Mouse (Mus musculus) CH12.LX (cell line): ENCODE measurements around the gene Eps8l3. TPM values are rescaled to one million over a fixed set of nuclear protein-coding genes. Genes with fewer than 3 reads are reported as not detected.

Source experiments
- DNase-seq: peaks from one replicate; pipeline ENCODE4 v3.0.0-alpha.2; 2013; ENCODE audit errors: extremely low read depth
- H3K27ac ChIP-seq: 2 replicates; pipeline ENCODE4 v1.5.1; 2012; ENCODE audit warnings: low read depth, mild to moderate bottlenecking, control low read depth, moderate library complexity; ENCODE audit not compliant: insufficient read depth
- H3K27me3 ChIP-seq: replicated peaks from 2 replicates; pipeline ENCODE3; 2012; ENCODE audit warnings: inconsistent platforms
- H3K36me3 ChIP-seq, 2 experiments: replicated peaks in 1 of 2; 2 replicates each; pipeline versions ENCODE3 to v1.6.1; 2012; ENCODE audit warnings: inconsistent platforms in 1 of 2, low read length in 1 of 2, mild to moderate bottlenecking in 1 of 2, mixed read lengths in 1 of 2, moderate library complexity in 1 of 2; ENCODE audit not compliant: control insufficient read depth in 1 of 2, insufficient read depth in 1 of 2
- H3K4me1 ChIP-seq, 2 experiments: 2 replicates each; pipeline ENCODE4 v1.6.1; 2012; ENCODE audit warnings: inconsistent platforms in 1 of 2, moderate library complexity in 1 of 2; ENCODE audit not compliant: insufficient read depth in 2 of 2, control insufficient read depth in 1 of 2
- H3K4me2 ChIP-seq: 2 replicates; pipeline ENCODE4 v1.6.1; 2012; ENCODE audit warnings: low read depth, mild to moderate bottlenecking, control low read depth; ENCODE audit not compliant: poor library complexity, insufficient read depth, severe bottlenecking
- H3K4me3 ChIP-seq, 3 experiments: fragments of 150-350 bp in 1 of 3; sonication (generic) in 1 of 3; replicated peaks in 1 of 3; 2 replicates each; pipeline versions ENCODE3 to v1.5.1; 2011 to 2012; ENCODE audit warnings: low read depth in 2 of 3, low read length in 2 of 3, mild to moderate bottlenecking in 2 of 3, moderate library complexity in 2 of 3, control low read depth in 1 of 3, improper control_type of control experiment in 1 of 3, inconsistent platforms in 1 of 3, mixed read lengths in 1 of 3; ENCODE audit not compliant: poor library complexity in 1 of 3
- H3K79me2 ChIP-seq: replicated peaks from 2 replicates; pipeline ENCODE4 v1.6.1; 2012; ENCODE audit warnings: mild to moderate bottlenecking, moderate library complexity; ENCODE audit not compliant: control insufficient read depth, poor library complexity, insufficient read depth, severe bottlenecking; ENCODE audit errors: extremely low read depth
- H3K9ac ChIP-seq: 2 replicates; pipeline ENCODE4 v1.6.1; 2012; ENCODE audit warnings: low read depth, mild to moderate bottlenecking, control low read depth, moderate library complexity; ENCODE audit not compliant: insufficient read depth
- H3K9me3 ChIP-seq: replicated peaks from 2 replicates; pipeline ENCODE3; 2012; ENCODE audit warnings: low read length, inconsistent platforms, mixed read lengths
- BHLHE40 ChIP-seq: IDR thresholded peaks from 2 replicates; pipeline ENCODE4 v1.6.1; 2011; ENCODE audit warnings: mild to moderate bottlenecking, low read depth, low read length, improper control_type of control experiment
- CHD1 ChIP-seq: IDR thresholded peaks from 2 replicates; pipeline ENCODE4 v1.6.1; 2012; ENCODE audit warnings: low read depth, low read length, improper control_type of control experiment, inconsistent platforms
- CHD2 ChIP-seq: IDR thresholded peaks from 2 replicates; pipeline ENCODE4 v1.6.1; 2011; ENCODE audit warnings: low read length, improper control_type of control experiment
- CTCF ChIP-seq, 2 experiments: IDR thresholded peaks in 1 of 2; conservative IDR thresholded peaks in 1 of 2; 2 replicates each; pipeline ENCODE4 v1.5.1; 2011 to 2012; ENCODE audit warnings: low read depth in 2 of 2, low read length in 2 of 2, improper control_type of control experiment in 1 of 2, inconsistent platforms in 1 of 2, mild to moderate bottlenecking in 1 of 2, moderate library complexity in 1 of 2
- E2F4 ChIP-seq: IDR thresholded peaks from 2 replicates; pipeline ENCODE4 v1.6.1; 2011; ENCODE audit warnings: low read depth, low read length, improper control_type of control experiment; ENCODE audit not compliant: insufficient replicate concordance
- EP300 ChIP-seq: IDR thresholded peaks from 2 replicates; pipeline ENCODE4 v1.6.1; 2011; ENCODE audit warnings: low read length, improper control_type of control experiment
- ETS1 ChIP-seq: conservative IDR thresholded peaks from 2 replicates; pipeline ENCODE4 v1.6.1; 2012; ENCODE audit warnings: low read depth, mild to moderate bottlenecking, inconsistent platforms, low read length, improper control_type of control experiment, moderate library complexity
- IRF4 ChIP-seq: IDR thresholded peaks from 2 replicates; pipeline ENCODE4 v1.6.1; 2014; ENCODE audit warnings: low read depth, mild to moderate bottlenecking, inconsistent platforms, low read length, improper control_type of control experiment
- JUN ChIP-seq: IDR thresholded peaks from 2 replicates; pipeline ENCODE4 v1.6.1; 2011; ENCODE audit warnings: low read depth, mild to moderate bottlenecking, low read length, improper control_type of control experiment, moderate library complexity; ENCODE audit not compliant: insufficient read depth
- KAT2A ChIP-seq: IDR thresholded peaks from 2 replicates; pipeline ENCODE4 v1.6.1; 2012; ENCODE audit warnings: low read length, improper control_type of control experiment, inconsistent platforms; ENCODE audit not compliant: insufficient replicate concordance
- MAFK ChIP-seq: IDR thresholded peaks from 2 replicates; pipeline ENCODE4 v1.6.1; 2011; ENCODE audit warnings: low read length, improper control_type of control experiment; ENCODE audit not compliant: insufficient replicate concordance
- MAX ChIP-seq: IDR thresholded peaks from 2 replicates; pipeline ENCODE4 v1.6.1; 2011; ENCODE audit warnings: low read length, improper control_type of control experiment
- MAZ ChIP-seq: IDR thresholded peaks from 2 replicates; pipeline ENCODE4 v1.6.1; 2012; ENCODE audit warnings: low read depth, mild to moderate bottlenecking, inconsistent platforms, low read length, improper control_type of control experiment, moderate library complexity
- MXI1 ChIP-seq: IDR thresholded peaks from 2 replicates; pipeline ENCODE4 v1.6.1; 2011; ENCODE audit warnings: mild to moderate bottlenecking, low read depth, low read length, improper control_type of control experiment
- MYC ChIP-seq: IDR thresholded peaks from 2 replicates; pipeline ENCODE4 v1.6.1; 2011; ENCODE audit warnings: low read depth, mild to moderate bottlenecking, improper control_type of control experiment, low read length
- NRF1 ChIP-seq: IDR thresholded peaks from 2 replicates; pipeline ENCODE4 v1.6.1; 2014; ENCODE audit warnings: low read depth, mild to moderate bottlenecking, inconsistent platforms, low read length, improper control_type of control experiment, moderate library complexity
- PAX5 ChIP-seq: IDR thresholded peaks from 2 replicates; pipeline ENCODE4 v1.6.1; 2012; ENCODE audit warnings: low read length, inconsistent platforms, mixed read lengths
- POLR2A ChIP-seq: IDR thresholded peaks from 2 replicates; pipeline ENCODE4 v1.6.1; 2011; ENCODE audit warnings: low read depth, mild to moderate bottlenecking, improper control_type of control experiment, low read length
- POLR2AphosphoS2 ChIP-seq: IDR thresholded peaks from 2 replicates; pipeline ENCODE4 v1.6.1; 2011; ENCODE audit warnings: low read depth, low read length, improper control_type of control experiment
- RAD21 ChIP-seq: IDR thresholded peaks from 2 replicates; pipeline ENCODE4 v1.6.1; 2011; ENCODE audit warnings: low read depth, mild to moderate bottlenecking, low read length, improper control_type of control experiment, moderate library complexity
- RCOR1 ChIP-seq: conservative IDR thresholded peaks from 2 replicates; pipeline ENCODE4 v1.6.1; 2012; ENCODE audit warnings: low read depth, mild to moderate bottlenecking, inconsistent platforms, low read length, improper control_type of control experiment
- SMC3 ChIP-seq: IDR thresholded peaks from 2 replicates; pipeline ENCODE4 v1.6.1; 2011; ENCODE audit warnings: low read depth, low read length, improper control_type of control experiment
- TBP ChIP-seq: conservative IDR thresholded peaks from 2 replicates; pipeline ENCODE4 v1.6.1; 2011; ENCODE audit warnings: low read depth, low read length, improper control_type of control experiment
- UBTF ChIP-seq: IDR thresholded peaks from 2 replicates; pipeline ENCODE4 v1.6.1; 2012; ENCODE audit warnings: low read depth, mild to moderate bottlenecking, inconsistent platforms, low read length, improper control_type of control experiment, moderate library complexity
- ZMIZ1 ChIP-seq: IDR thresholded peaks from 2 replicates; pipeline ENCODE4 v1.6.1; 2012; ENCODE audit warnings: low read depth, mild to moderate bottlenecking, inconsistent platforms, low read length, improper control_type of control experiment
- dilution Hi-C: fragments of 300-500 bp; cut with MboI; formaldehyde crosslinking; loops from 2 replicates; pipeline ENCODE4 v1.14.3; 2020; ENCODE audit warnings: low sequenced_read_pairs; ENCODE audit not compliant: extremely low pct_unique_long_range_greater_than_20kb, extremely low pct_ligation_motif_present
- in situ Hi-C: fragments of 300-500 bp; cut with MboI; formaldehyde crosslinking; loops from 3 replicates; pipeline ENCODE4 v1.14.3; 2019; ENCODE audit warnings: low sequenced_read_pairs, low pct_ligation_motif_present, low pct_unique_long_range_greater_than_20kb, mixed read lengths
- polyA plus RNA-seq: library from polyadenylated mRNA; unstranded; fragments of >175 nt; gene quantifications from 2 replicates; pipeline ENCODE4 v1.2.1, GENCODE M21; 2012; ENCODE audit warnings: low read depth; ENCODE audit not compliant: insufficient read length
- total RNA-seq, 2 experiments: library from RNA; depleted of rRNA; stranded (reverse); fragments of 300-350 nt in 1 of 2; fragments of >200 nt in 1 of 2; gene quantifications; 2 replicates each; pipeline ENCODE4 v1.2.3; 2012 to 2014

Gene Eps8l3
- total and polyA plus RNA-seq, 3 experiments, result not detected

DNA sequence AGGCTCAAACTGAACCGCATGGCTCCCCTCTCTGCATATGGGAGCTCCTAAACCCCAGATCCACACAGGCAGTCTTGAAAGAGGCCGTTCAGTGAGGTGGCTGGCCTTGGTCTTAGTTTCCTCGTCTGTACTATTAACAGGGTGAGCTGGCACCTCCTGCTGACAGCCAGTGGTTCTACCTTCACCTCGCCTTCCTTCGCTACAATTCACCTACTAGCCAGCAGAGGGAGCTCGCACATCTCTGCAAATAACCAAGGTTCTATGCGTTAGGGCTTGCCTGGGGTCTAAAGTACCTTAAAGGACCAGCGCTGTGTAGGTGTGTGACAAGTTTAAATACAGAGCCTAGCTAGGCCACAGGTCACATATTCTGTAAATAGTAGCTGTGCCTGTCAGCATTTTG lies 9.9 kb upstream of the Eps8l3 start (continued):
- no peak for TF ChIP-seq POLR2AphosphoS2
- TF ChIP-seq CHD2, result no peak
- peak; percentile 89 to 100 for TF ChIP-seq CTCF (conservative IDR thresholded peaks at IDR 0.05 in 1 of 2, IDR thresholded peaks at IDR 0.05 in 1 of 2; ENCODE audit: low read depth in 2 of 2, low read length in 2 of 2)
- no peak for TF ChIP-seq MAFK
- TF ChIP-seq UBTF, result no peak
- TF ChIP-seq SMC3, result peak; percentile 96
- no peak for TF ChIP-seq PAX5
- TF ChIP-seq MAZ, result no peak
- TF ChIP-seq MYC, result no peak
- no peak for TF ChIP-seq KAT2A
- TF ChIP-seq MXI1, result no peak
- no peak for TF ChIP-seq ETS1
- no peak for TF ChIP-seq MAX
- no peak for TF ChIP-seq POLR2A
- TF ChIP-seq, all 38 proteins: peak for 7

DNA sequence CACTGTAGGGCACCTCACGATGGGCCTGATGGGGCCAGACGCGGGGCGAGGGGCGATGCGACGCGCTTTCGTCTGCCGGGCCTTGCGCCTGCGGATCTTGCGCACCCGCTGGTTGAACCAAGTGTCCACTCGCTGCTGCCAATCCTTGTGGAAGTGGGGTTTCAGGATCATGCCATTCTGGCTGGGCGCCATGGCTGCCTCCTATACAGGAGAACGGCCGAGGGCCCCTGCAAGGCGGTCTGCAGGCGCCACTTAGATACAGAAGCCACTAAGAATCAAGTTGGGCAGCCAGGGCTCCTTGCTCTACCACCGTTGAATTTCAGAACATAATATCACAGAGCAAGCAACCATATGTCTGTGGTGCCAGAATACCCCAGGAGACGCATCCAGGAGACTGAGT lies 8.6 kb upstream of the Eps8l3 start:
- in situ Hi-C loops (loop anchor here (10.0 kb wide), 2 partner anchors 46 to 304 kb away; no protein-coding TSS in a partner anchor), dilution Hi-C loops (no loop called here)
- Histone ChIP-seq H3K4me2 (no peak overlapping the region), H3K36me3 (no peaks in the 10 kb centered on the region), H3K9me3 (no peaks in the 10 kb centered on the region), H3K4me3 (no peak overlapping the region), H3K9ac (no peak overlapping the region), H3K27ac (no peak overlapping the region), H3K27me3 (peaks cover 1% of the 10 kb centered on the region), H3K4me1 (peaks cover 0 to 17% of the 10 kb centered on the region in 2 experiments; a peak in 2 of 4 replicates), H3K79me2 (no peaks in the 10 kb centered on the region)
- DNase-seq, result no peak
- no peak for TF ChIP-seq JUN
- no peak for TF ChIP-seq RCOR1
- no peak for TF ChIP-seq RAD21
- TF ChIP-seq MYC, result no peak
- TF ChIP-seq E2F4, result no peak
- no peak for TF ChIP-seq UBTF
- TF ChIP-seq MAX, result no peak
- TF ChIP-seq EP300, result no peak
- no peak for TF ChIP-seq TBP

DNA sequence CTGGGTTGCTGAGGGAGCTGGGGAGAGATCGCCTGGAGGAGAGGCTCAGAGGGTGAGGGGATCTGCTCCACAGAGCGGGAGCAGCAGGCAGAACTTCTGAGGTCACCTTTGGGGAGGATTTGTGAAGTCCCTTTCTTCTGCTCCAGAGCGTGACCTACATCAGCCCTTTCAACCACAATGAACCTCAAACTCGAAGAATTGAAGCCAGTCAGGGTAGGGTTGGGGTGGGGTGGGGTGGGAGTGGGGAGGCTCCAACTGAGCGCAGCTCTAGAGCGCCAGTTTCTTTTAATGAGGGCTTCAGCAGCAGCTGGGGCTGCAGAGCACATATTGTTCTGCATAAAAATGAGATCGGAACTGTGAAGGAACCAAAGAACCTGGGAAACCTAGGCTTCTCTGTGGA lies 7.9 kb upstream of the Eps8l3 start:
- Histone ChIP-seq H3K27me3 (peaks cover 1% of the 10 kb centered on the region), H3K4me1 (peaks cover 0 to 13% of the 10 kb centered on the region in 2 experiments; a peak in 2 of 4 replicates), H3K4me3 (no peak overlapping the region), H3K9ac (no peak overlapping the region), H3K9me3 (no peaks in the 10 kb centered on the region), H3K36me3 (no peaks in the 10 kb centered on the region), H3K27ac (no peak overlapping the region), H3K79me2 (no peaks in the 10 kb centered on the region), H3K4me2 (no peak overlapping the region)
- dilution Hi-C loops (no loop called here), in situ Hi-C loops (loop anchor here (10.0 kb wide), 2 partner anchors 46 to 304 kb away; no protein-coding TSS in a partner anchor)
- TF ChIP-seq CTCF (conservative IDR thresholded peaks at IDR 0.05 in 1 of 2, IDR thresholded peaks at IDR 0.05 in 1 of 2; ENCODE audit: low read depth in 2 of 2, low read length in 2 of 2), result no peak
- no peak for TF ChIP-seq SMC3
- TF ChIP-seq E2F4, result no peak
- no peak for TF ChIP-seq MAX
- TF ChIP-seq MAFK, result no peak
- TF ChIP-seq BHLHE40, result no peak
- no peak for TF ChIP-seq JUN
- TF ChIP-seq MAZ, result no peak
- no peak for TF ChIP-seq IRF4
- TF ChIP-seq CHD1, result no peak
- TF ChIP-seq ETS1, result no peak
- no peak for TF ChIP-seq ZMIZ1
- no peak for TF ChIP-seq NRF1
- no peak for TF ChIP-seq EP300
- DNase-seq, result no peak
